Mouse (Mus musculus) gastrocnemius, adult 2 months (tissue): Measurements from ENCODE around the gene Smco4. TPM values are rescaled to one million over a fixed set of nuclear protein-coding genes. Genes with fewer than 3 reads are reported as not detected.

Experiments used
- DNase-seq: peaks from one replicate; pipeline ENCODE4 v3.0.0; 2022
- H3K27ac ChIP-seq: fragments of 200-600 bp; 2 replicates; pipeline ENCODE4 v1.8.1; 2022; ENCODE audit warnings: mild to moderate bottlenecking
- H3K4me3 ChIP-seq: fragments of 200-600 bp; 2 replicates; pipeline ENCODE4 v1.8.1; 2022; ENCODE audit warnings: mild to moderate bottlenecking, moderate library complexity
- CTCF ChIP-seq: fragments of 200-600 bp; IDR thresholded peaks from 2 replicates; pipeline ENCODE4 v1.8.1; 2022; ENCODE audit warnings: antibody characterized with exemption, mild to moderate bottlenecking, moderate library complexity
- intact Hi-C: fragments of 180-260 bp; cut with DNase I; formaldehyde crosslinking; loops from one replicate; pipeline ENCODE4 v1.15.1; 2025
- total RNA-seq, 2 experiments: library from RNA; stranded (reverse); gene quantifications; 2 replicates each; pipeline ENCODE4 v1.2.3; 2021

The Smco4 gene
- total RNA-seq, 2 experiments from 2014 or later, result 6.8 to 15.0 TPM

DNA sequence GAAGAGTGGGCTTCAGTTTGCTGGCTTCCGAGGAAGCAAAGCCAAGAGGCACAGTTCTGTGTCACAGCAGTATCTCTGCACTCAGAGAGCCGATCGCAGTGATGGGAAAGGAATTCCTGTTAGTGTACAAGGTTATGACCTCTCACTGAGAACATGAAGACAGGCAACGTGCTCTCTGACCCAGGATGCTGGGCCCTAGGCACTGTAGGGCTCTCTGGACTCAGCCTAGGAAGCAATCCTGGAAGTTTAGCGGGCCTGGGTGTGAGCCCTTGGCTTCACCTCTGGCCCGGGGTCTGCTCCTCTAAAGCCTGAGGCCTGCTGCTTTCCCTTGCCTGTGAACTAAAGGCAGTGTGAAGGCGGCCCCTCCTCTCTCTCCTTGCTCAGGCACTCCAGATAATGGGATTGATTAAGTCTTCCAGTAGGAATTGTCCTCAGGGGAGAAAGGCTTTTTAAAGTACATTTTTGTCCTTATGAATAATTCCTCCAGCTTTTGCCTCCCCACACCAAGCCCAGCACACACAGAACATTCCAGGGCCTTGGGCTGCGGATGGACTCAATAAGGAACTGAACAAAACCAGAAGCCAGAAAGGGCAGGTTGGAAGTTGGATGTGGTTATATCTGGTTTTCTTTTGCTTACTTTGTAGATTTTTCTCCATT, 2.8 kb downstream of the Smco4 start:
- Histone ChIP-seq H3K27ac (peak overlapping the region; percentile 72), H3K4me3 (peak overlapping the region; percentile 17)
- intact Hi-C loops, result loop anchor here (10.0 kb wide), 1 partner anchor 389 kb away; no protein-coding TSS in a partner anchor
- DNase-seq, result no peak
- no peak for TF ChIP-seq CTCF

DNA sequence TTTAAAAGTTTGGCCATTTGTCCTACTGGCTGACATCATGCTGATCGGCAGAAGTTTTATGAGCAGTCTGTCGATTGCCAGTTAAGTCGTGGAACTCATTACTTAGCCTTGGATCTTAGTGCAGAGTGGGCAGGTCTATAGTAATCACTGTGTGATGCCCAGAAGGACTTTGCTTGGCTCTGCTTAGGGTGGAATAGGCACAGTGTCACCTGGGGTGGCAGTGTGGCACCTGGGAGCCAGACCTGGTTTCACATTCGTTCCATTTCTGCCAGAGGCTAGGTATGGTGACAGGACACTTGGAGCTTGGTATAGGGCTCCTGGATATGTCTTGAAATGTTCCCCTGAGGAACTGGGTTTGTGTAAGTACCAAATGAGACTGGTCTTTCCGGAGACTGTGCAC, 6.8 kb downstream of the Smco4 start:
- H3K27ac ChIP-seq, result no peak overlapping the region
- intact Hi-C loops, result no loop called here
- no peak overlapping the region for H3K4me3 ChIP-seq
- no peak for DNase-seq
- no peak for TF ChIP-seq CTCF

DNA sequence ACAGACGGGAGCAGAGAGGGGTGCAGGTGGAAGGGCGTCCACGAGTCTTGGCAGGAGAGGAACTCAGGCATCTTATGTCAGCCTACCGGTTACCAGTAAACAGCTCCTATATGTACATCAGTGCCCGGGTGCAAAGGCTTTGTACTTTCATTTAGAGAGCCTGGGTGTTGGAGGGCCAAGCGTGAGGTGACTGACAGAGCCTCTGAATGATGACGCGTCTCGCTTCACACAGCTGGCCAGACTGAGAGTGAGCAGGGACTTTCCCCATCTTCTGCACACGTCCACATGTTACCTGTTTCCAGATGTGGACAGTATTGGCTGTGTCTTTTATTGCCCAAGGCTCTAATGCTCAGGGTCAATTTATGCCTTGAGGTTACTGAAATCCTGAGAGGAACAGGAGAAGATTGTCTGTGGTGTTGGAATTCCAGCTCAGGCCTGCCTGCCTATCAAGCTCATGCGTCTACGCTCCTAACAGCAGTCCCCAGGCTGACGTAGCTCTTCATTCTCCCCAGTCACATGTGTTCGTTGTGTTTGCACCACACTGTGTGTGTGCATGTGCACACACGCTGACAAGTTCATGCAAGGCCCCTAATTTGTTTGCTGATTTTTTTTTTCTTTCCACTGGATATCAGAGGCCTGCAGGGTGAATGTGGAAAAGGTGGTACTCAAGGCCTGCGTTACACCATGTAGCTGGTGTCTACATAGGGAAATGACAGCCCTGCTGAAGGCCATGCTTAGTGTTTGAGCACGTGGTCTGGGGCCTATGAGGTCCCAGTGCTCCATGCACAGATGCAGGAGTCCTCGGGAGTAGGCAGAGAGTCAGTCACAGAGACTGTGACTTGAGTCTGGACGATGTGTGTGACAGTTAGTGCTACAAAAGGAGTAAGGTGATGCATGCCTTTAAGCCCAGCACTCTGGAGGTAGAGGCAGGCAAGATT, 8.4 kb downstream of the Smco4 start:
- H3K27ac ChIP-seq, result no peak overlapping the region
- TF ChIP-seq CTCF, result no peak
- no peak for DNase-seq
- intact Hi-C loops, result no loop called here
- no peak overlapping the region for H3K4me3 ChIP-seq

DNA sequence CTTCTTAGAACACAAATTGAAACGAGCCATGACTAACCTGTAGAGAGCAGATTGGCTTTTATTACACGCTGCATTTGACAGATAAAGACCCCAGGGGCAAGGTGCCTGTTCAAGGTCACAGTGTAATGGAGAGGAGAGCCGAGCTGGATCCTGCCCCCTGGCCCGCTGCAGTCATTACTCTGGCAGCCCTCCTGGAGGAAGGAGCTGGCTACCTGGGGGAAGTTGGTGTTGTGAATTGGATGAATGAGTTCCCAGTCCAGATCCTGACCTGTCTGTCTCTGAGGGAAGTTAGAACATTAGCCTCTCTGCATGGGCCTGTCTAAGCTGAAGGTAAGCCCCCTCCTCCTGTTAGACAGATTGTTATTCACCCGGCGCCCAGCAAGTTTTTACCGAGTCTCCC, 9.2 kb downstream of the Smco4 start:
- H3K4me3 ChIP-seq, result no peak overlapping the region
- intact Hi-C loops, result no loop called here
- no peak for DNase-seq
- peak overlapping the region; percentile 28; the same call in 1 of the 2 replicates for H3K27ac ChIP-seq
- TF ChIP-seq CTCF, result no peak

DNA sequence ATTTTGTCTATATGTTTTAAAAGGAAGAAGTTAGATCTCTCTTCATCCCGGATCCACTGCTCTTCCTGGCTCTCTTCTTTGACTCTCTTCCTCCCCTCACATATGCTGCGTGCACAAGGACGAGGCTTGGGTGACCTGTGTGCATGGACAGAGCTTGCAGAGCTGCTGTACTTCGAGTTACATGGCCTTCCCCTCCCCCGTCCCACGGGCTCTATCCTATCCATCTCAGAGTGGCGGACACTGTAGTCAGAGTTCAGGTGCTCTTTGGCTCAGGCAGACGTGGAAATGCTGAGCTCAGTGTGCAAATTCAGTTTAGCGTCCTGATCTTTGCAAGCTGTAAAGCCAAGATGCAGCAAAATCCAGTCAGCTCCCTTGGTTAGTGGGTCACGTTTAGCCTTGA, 10.1 kb downstream of the Smco4 start:
- H3K4me3 ChIP-seq, result no peak overlapping the region
- no peak for TF ChIP-seq CTCF
- intact Hi-C loops, result no loop called here
- DNase-seq, result no peak
- peak overlapping the region; percentile 70 for H3K27ac ChIP-seq

DNA sequence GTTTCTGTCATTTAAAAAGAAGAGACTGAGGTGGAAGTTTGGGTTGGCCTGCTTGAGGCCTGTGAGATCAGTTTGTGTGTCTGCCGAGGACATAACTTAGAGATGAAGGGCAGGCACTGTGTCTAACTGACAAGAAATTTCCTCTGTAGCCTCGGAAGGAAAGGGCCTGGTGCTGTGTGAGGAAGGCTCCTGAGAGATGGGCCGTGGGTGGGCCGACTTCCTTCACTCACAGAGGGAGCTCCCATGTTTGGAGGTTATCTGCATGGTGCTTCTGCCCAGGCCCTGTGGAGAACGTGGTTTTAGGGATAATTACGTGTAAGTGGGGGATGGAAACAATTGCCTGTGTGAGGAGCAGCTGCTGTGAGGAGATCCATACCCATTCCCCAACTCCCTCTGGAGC, 10.6 kb downstream of the Smco4 start:
- TF ChIP-seq CTCF, result no peak
- H3K27ac ChIP-seq, result peak overlapping the region; percentile 70
- no peak for DNase-seq
- intact Hi-C loops, result no loop called here
- no peak overlapping the region for H3K4me3 ChIP-seq

DNA sequence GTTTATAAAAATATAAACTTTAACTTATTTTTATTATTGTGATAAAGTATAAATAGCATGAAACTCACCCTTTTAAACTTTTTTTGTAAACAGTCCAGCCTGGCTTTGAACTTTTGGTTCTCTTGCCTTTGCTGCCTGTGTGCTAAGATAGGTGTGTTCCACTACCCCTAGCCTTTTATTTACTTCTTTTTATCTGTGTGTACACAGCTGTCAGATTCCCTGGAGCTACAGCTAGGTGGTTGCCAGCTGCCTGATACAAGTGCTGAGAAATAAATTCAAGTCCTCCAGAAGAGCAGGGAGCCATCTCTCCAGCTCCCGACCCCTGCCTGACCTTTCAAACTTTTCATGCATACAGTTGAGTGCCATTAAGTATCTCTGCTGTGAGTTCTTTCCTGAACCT, 12.1 kb downstream of the Smco4 start:
- intact Hi-C loops, result no loop called here
- peak overlapping the region; percentile 53; the same call in 1 of the 2 replicates for H3K27ac ChIP-seq
- no peak for DNase-seq
- no peak overlapping the region for H3K4me3 ChIP-seq
- TF ChIP-seq CTCF, result no peak

DNA sequence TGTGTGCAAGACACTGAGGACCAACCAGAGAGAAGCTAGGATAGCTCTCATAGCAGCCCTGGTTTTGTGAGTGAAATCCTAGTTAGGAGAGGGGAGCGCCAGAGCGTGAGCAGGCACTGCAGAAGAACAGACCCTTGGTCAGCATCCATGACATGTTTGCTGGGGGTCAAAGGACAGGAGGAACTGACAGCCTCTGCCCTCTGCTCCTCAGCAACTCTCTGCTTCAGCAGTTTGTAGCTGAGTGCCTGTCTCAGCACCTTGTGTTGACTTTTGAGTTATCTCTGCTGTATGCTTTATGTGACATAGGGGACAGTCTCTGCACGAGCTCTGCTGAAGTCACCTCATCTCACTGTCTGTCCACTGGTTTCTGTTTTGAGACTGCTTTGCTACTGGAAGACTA, 13.6 kb downstream of the Smco4 start:
- peak overlapping the region; percentile 37; the same call in 1 of the 2 replicates for H3K4me3 ChIP-seq
- intact Hi-C loops, result no loop called here
- TF ChIP-seq CTCF, result no peak
- no peak for DNase-seq
- peak overlapping the region; percentile 85 for H3K27ac ChIP-seq

DNA sequence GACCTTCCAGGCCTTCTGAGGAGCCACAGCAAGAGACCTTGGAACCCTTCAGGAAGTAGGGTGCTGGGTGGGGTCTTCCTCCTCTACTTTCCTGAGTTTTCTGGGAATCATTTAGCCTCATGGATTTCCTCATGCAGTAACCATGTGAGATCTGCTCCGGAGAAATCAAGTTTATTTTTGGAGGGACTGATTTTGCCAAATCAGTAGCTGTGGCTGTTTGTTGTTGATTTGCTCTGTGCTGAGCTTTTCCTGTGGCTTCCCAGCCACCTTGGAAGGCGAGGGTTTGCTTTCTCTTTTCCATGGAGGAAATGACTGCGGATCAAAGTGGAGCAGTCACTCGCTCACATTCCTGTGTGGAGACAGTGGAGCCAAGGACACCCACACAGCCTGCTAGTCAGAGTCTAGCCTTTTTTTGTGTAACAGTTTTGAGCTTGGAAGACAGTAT, 14.2 kb downstream of the Smco4 start:
- DNase-seq, result no peak
- intact Hi-C loops, result no loop called here
- peak overlapping the region; percentile 37 for H3K4me3 ChIP-seq
- no peak for TF ChIP-seq CTCF
- peak overlapping the region; percentile 85 for H3K27ac ChIP-seq

DNA sequence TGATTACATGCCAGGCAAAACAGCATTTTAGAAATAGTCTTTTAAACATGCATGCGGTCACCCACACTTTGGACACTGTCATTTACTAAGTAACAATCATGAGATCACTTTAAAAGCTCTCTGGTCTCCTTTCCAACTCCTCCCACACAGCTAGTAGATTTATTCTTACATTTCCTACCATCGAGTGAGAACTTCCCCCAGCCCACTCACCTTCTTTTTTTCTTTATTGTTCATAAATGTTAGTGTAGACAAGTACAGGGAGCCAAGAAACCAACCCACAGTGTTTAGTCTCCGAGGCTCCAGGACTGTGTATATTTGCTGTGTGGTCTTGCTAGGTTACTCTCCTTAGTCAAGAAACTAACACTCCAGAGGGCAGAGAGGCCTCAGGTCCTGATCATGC, 16.1 kb downstream of the Smco4 start:
- intact Hi-C loops, result no loop called here
- no peak for TF ChIP-seq CTCF
- no peak overlapping the region for H3K4me3 ChIP-seq
- no peak for DNase-seq
- peak overlapping the region; percentile 85; the same call in 1 of the 2 replicates for H3K27ac ChIP-seq

DNA sequence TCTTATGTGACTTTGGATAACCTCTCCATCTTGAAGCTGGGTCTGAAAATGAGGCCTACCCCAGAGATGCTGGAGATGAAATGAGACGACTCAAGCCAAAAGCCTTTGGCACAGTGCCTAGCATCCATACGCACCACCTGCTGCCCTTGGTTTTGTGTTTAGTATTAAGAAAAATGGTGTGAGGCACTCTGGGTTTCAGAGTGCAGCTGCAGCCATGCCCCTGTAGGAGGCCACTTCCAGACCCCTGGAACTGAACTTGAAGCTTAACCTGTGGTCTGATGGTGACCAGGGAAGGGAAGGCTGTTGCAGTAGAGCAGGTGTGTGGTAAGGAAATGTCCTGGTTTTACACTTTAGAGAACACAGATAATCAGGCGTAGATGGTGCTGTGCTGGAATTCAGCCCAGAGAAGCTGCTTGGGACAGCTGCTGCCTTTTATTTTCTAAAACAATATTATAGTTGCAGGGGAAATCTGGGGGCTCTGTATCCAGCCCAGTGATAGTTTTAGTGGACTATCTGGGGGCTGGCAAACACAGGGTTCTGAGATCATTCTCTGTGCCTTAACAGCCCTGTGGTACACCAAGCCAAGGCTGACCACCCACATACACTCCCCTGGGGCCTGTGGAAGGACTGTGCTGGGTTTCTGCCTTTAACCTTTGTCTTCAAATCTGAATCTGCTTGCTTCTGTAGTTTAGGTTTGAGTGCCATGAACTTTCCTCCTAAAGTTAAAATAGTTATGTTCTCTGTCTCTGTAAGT, 17.5 kb downstream of the Smco4 start:
- no peak for TF ChIP-seq CTCF
- DNase-seq, result no peak
- H3K4me3 ChIP-seq, result no peak overlapping the region
- intact Hi-C loops, result no loop called here
- H3K27ac ChIP-seq, result no peak overlapping the region

DNA sequence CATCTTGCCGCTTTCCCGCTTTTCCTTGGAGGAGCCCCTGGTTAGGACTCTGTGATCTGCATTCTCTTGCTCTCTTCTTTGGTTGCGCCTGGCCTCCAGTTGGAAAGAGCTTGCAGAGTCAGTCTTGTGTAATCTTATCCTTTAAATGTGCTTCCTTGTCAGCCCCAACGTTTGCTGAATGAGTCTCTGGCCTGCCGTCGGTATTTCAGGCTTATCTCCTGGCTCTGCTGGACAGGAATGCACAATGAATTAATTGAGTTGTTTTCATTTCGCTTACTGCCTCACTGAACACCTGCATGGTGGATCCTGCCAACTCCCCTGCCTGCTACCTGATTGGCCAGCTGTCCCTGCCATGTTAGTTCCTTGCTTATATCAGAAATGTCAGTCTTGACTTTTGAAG, 19.7 kb downstream of the Smco4 start:
- TF ChIP-seq CTCF, result no peak
- no peak overlapping the region for H3K4me3 ChIP-seq
- H3K27ac ChIP-seq, result no peak overlapping the region
- no peak for DNase-seq
- intact Hi-C loops, result no loop called here

DNA sequence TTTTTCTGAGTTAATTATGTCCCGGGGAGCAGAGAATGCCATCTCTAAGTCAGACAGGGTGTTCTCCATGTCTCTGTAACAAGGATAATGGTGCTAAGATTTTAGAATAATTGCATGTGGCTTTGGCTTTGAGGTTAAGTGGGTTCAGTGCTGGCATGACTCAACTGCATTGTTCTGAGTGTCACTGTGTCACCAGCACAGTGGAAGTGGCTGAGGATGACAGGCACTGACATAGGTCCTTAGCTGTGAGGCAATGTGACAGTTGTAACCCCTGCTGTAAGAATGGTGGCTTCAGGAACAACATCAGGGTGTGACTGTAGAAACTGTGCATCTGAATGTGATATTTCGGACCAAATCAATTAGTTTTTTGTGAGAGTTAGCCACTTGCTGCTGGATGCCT, 22.8 kb downstream of the Smco4 start:
- intact Hi-C loops, result no loop called here
- Histone ChIP-seq H3K27ac (no peak overlapping the region), H3K4me3 (no peak overlapping the region)
- DNase-seq, result no peak
- TF ChIP-seq CTCF, result no peak
